Comparison of ENCODE assay signal across 20 mouse cellular contexts in genomic region chr13:102022273-102022672, GRCm38 (mm10).
DNase-seq lines count a peak whose midpoint lies in the region; ATAC-seq and TF ChIP-seq lines count a peak whose summit lies in the region.
"Had no signal": no experiment of that assay in that cellular context is flagged by ENCODE, and none has a peak within 500 bp of the region (broad histone marks: within the 10 kb centered on the region; RNA-seq: fewer than 3 reads in every experiment).

No protein-coding gene starts in this region.

- no peak for DNase-seq in limb, embryonic 10.5 days (ENCODE audit: low spot score)
- no peak for DNase-seq in liver, embryonic 11.5 days (ENCODE audit: low spot score)
- DNase-seq in lung, adult 2 months, result no peak
- DNase-seq in left cerebral cortex, adult 18-20 months (ENCODE audit: low spot score in 2 of 2), result no peak
- DNase-seq in gastrocnemius, postnatal 4 days (ENCODE audit: low spot score in 2 of 2), result no peak
- DNase-seq: adrenal gland, postnatal 14 days; cerebellum, adult 18-20 months; cerebellum, adult 9-11 months; cerebellum, postnatal 36 days; gastrocnemius, postnatal 14 days had no signal

- H3K4me2 ChIP-seq in limb, embryonic 15.5 days, result no peak overlapping the region
- no peak overlapping the region for H3K4me2 ChIP-seq in liver, embryonic 11.5 days
- H3K4me2 ChIP-seq: embryonic facial prominence, embryonic 13.5 days; forebrain, embryonic 12.5 days; heart, embryonic 12.5 days had no signal

- TF ChIP-seq POLR2A in lung, adult 2 months (IDR thresholded peaks at IDR 0.05; ENCODE audit: borderline replicate concordance, extremely low read depth, low read depth, low read length), result no peak

- no peak for TF ChIP-seq CTCF in lung, adult 2 months (IDR thresholded peaks at IDR 0.05; ENCODE audit: insufficient read depth, low read length)

- H3K36me3 ChIP-seq in limb, embryonic 15.5 days, result no peaks in the 10 kb centered on the region
- no peaks in the 10 kb centered on the region for H3K36me3 ChIP-seq in limb, embryonic 10.5 days
- no peaks in the 10 kb centered on the region for H3K36me3 ChIP-seq in liver, embryonic 11.5 days (ENCODE audit: control insufficient read depth, insufficient read depth, low read length)
- H3K36me3 ChIP-seq: embryonic facial prominence, embryonic 13.5 days; forebrain, embryonic 12.5 days; heart, embryonic 12.5 days; hindbrain, embryonic 10.5 days had no signal

- no peak overlapping the region for H3K27ac ChIP-seq in limb, embryonic 15.5 days
- H3K27ac ChIP-seq in limb, embryonic 10.5 days, result no peak overlapping the region
- H3K27ac ChIP-seq in liver, embryonic 11.5 days (ENCODE audit: low read depth, low read length), result no peak overlapping the region
- H3K27ac ChIP-seq: embryonic facial prominence, embryonic 13.5 days; forebrain, embryonic 12.5 days; hindbrain, embryonic 10.5 days had no signal

- H3K4me1 ChIP-seq in limb, embryonic 15.5 days, result no peaks in the 10 kb centered on the region
- H3K4me1 ChIP-seq in limb, embryonic 10.5 days, result no peaks in the 10 kb centered on the region
- H3K4me1 ChIP-seq in liver, embryonic 11.5 days (replicated peaks; ENCODE audit: control insufficient read depth, insufficient read depth, low read length), result no peaks in the 10 kb centered on the region
- H3K4me1 ChIP-seq in lung, adult 2 months (ENCODE audit: control insufficient read depth, insufficient read depth, low read length), result no peaks in the 10 kb centered on the region
- H3K4me1 ChIP-seq: embryonic facial prominence, embryonic 13.5 days; forebrain, embryonic 12.5 days; heart, embryonic 12.5 days; hindbrain, embryonic 10.5 days had no signal

- H3K9me3 ChIP-seq in limb, embryonic 15.5 days, result no peaks in the 10 kb centered on the region
- H3K9me3 ChIP-seq in limb, embryonic 10.5 days (replicated peaks), result no peaks in the 10 kb centered on the region
- no peaks in the 10 kb centered on the region for H3K9me3 ChIP-seq in liver, embryonic 11.5 days (ENCODE audit: control insufficient read depth, low read length)
- H3K9me3 ChIP-seq: embryonic facial prominence, embryonic 13.5 days; forebrain, embryonic 12.5 days; heart, embryonic 12.5 days; hindbrain, embryonic 10.5 days had no signal

- H3K4me3 ChIP-seq in limb, embryonic 15.5 days, result no peak overlapping the region
- no peak overlapping the region for H3K4me3 ChIP-seq in limb, embryonic 10.5 days
- no peak overlapping the region for H3K4me3 ChIP-seq in liver, embryonic 11.5 days (ENCODE audit: low read depth, low read length)
- no peak overlapping the region for H3K4me3 ChIP-seq in lung, adult 2 months (replicated peaks; ENCODE audit: extremely low read depth, low read depth, low read length)
- H3K4me3 ChIP-seq: embryonic facial prominence, embryonic 13.5 days; forebrain, embryonic 12.5 days; heart, embryonic 12.5 days; hindbrain, embryonic 10.5 days had no signal

- no peak overlapping the region for H3K9ac ChIP-seq in limb, embryonic 15.5 days
- H3K9ac ChIP-seq in liver, embryonic 11.5 days (ENCODE audit: low read depth, low read length), result no peak overlapping the region
- H3K9ac ChIP-seq: embryonic facial prominence, embryonic 13.5 days; forebrain, embryonic 12.5 days; heart, embryonic 12.5 days had no signal

- 64% methylated on average over 1 of the region's 1 CpGs for WGBS in limb, embryonic 15.5 days
- 63% methylated on average over 1 of the region's 1 CpGs for WGBS in limb, embryonic 10.5 days
- WGBS in liver, embryonic 11.5 days, result 73% methylated on average over 1 of the region's 1 CpGs
- WGBS in lung, adult 2 months, result 91% methylated on average over 1 of the region's 1 CpGs

- 0 out of 2 replicates have a peak, but pooled peaks have one; percentile 24 for ATAC-seq in limb, embryonic 15.5 days (ENCODE audit: insufficient number of reproducible peaks, low FRiP score, low TSS enrichment, low read depth)
- ATAC-seq in liver, embryonic 11.5 days (replicated peaks; ENCODE audit: low FRiP score), result peak; percentile 36; the same call in 1 of the 2 replicates
- ATAC-seq in megakaryocyte progenitor cell, adult 5-6 weeks (replicated peaks; ENCODE audit: poor library complexity), result 0 out of 2 replicates have a peak, but pooled peaks have one; percentile 31
- ATAC-seq: activated CD4-positive, CD25-positive, alpha-beta regulatory T cell, adult 4 months; forebrain, embryonic 16.5 days; Patski had no signal

- H3K27me3 ChIP-seq in limb, embryonic 15.5 days, result no peaks in the 10 kb centered on the region
- H3K27me3 ChIP-seq in limb, embryonic 10.5 days (ENCODE audit: low read depth, poor library complexity, severe bottlenecking), result no peaks in the 10 kb centered on the region
- no peaks in the 10 kb centered on the region for H3K27me3 ChIP-seq in liver, embryonic 11.5 days (replicated peaks; ENCODE audit: control insufficient read depth, insufficient read depth, low read length)
- H3K27me3 ChIP-seq: CH12.LX; embryonic facial prominence, embryonic 13.5 days; forebrain, embryonic 12.5 days; Patski had no signal
